Mouse (Mus musculus) C2C12 (cell line): ENCODE results near the gene Uts2b. TPM values are rescaled to one million over a fixed set of nuclear protein-coding genes. Genes with fewer than 3 reads are reported as not detected.

ENCODE experiments used
- H3K27me3 ChIP-seq: one replicate; pipeline ENCODE4 v1.6.1; 2011; ENCODE audit not compliant: control insufficient read depth, insufficient read depth, insufficient read length
- H3K36me3 ChIP-seq: one replicate; pipeline ENCODE4 v1.6.1; 2011; ENCODE audit not compliant: control insufficient read depth, insufficient read depth
- H3K4me3 ChIP-seq: one replicate; pipeline ENCODE4 v1.5.1; 2011; ENCODE audit warnings: mild to moderate bottlenecking, control low read depth; ENCODE audit not compliant: poor library complexity, insufficient read depth, severe bottlenecking
- H3K79me2 ChIP-seq: one replicate; pipeline ENCODE4 v1.6.1; 2011; ENCODE audit not compliant: control insufficient read depth, insufficient read depth
- H3K79me3 ChIP-seq: one replicate; pipeline ENCODE4 v1.6.1; 2011; ENCODE audit warnings: low read depth, control low read depth
- H3ac ChIP-seq: one replicate; pipeline ENCODE3; 2011; ENCODE audit warnings: low read depth; ENCODE audit not compliant: control insufficient read depth, insufficient read length
- CEBPB ChIP-seq: IDR thresholded peaks from one replicate; pipeline ENCODE4 v1.6.1; 2011; ENCODE audit warnings: low read depth, mild to moderate bottlenecking, control low read depth, moderate library complexity
- CTCF ChIP-seq: IDR thresholded peaks from one replicate; pipeline ENCODE4 v1.5.1; 2011; ENCODE audit not compliant: control insufficient read depth, insufficient read depth, insufficient read length
- FOSL1 ChIP-seq: IDR thresholded peaks from one replicate; pipeline ENCODE4 v1.8.0; 2011; ENCODE audit warnings: mild to moderate bottlenecking, low read length; ENCODE audit not compliant: poor library complexity, insufficient read depth, severe bottlenecking
- MAX ChIP-seq: IDR thresholded peaks from one replicate; pipeline ENCODE4 v1.6.1; 2011; ENCODE audit warnings: mild to moderate bottlenecking, control low read depth
- MYOD1 ChIP-seq: IDR thresholded peaks from one replicate; pipeline ENCODE4 v1.6.1; 2011; ENCODE audit warnings: low read depth; ENCODE audit not compliant: control insufficient read depth, insufficient read length
- MYOG ChIP-seq: IDR thresholded peaks from one replicate; pipeline ENCODE4 v1.6.1; 2011; ENCODE audit not compliant: control insufficient read depth, insufficient read length; ENCODE audit errors: extremely low read depth
- USF1 ChIP-seq: IDR thresholded peaks from one replicate; pipeline ENCODE4 v1.6.1; 2011; ENCODE audit warnings: low read depth, mild to moderate bottlenecking, control low read depth, moderate library complexity
- polyA plus RNA-seq: library from polyadenylated mRNA; unstranded; fragments of >200 nt; fragmentation: generic; extraction: Trizol; gene quantifications from one replicate; pipeline ENCODE4 v1.2.1, GENCODE M21; 2012; ENCODE audit warnings: missing spikeins

Gene Uts2b
- polyA plus RNA-seq, 1 experiment: not detected

DNA sequence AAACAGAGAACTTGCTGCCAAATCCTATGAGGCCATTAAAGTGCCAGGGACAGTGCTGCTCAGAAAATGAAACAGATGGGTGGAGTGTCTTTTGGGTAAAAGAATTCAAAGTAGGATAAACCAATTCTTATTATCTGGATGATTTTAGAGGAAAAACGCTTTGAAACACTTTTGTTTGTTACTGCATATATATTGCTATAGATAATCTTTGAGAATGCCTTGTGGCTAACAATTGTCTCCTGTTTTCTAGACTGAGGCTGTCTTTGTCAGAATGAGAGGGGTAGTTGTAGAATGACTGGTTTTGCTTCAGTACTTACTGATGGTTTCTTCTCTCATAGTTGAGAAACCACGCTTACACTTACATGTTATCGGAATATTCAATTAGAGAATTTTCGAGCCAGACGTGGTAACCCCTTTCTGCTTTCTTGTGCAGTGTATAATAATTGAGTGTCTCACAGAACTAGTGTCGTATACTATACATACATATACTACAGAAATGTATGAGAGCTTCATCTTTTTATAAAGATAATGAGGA, 29.7 kb upstream of the Uts2b start:
- Histone ChIP-seq H3K27me3 (no peaks in the 10 kb centered on the region), H3K36me3 (peaks cover 4% of the 10 kb centered on the region), H3K4me3 (no peak overlapping the region), H3K79me2 (peaks cover 100% of the 10 kb centered on the region), H3K79me3 (peaks cover 70% of the 10 kb centered on the region), H3ac (no peak overlapping the region)
- TF ChIP-seq CEBPB (no peak), MYOD1 (no peak), MAX (no peak), FOSL1 (no peak), CTCF (no peak), USF1 (no peak), MYOG (no peak)

- H3K79me3 ChIP-seq: peaks cover 68% of the 10 kb centered on the region
- H3K79me2 ChIP-seq: peaks cover 100% of the 10 kb centered on the region
- peaks cover 4% of the 10 kb centered on the region for H3K36me3 ChIP-seq
- H3ac ChIP-seq: no peak overlapping the region
- no peak for TF ChIP-seq CTCF
- no peak overlapping the region for H3K4me3 ChIP-seq
- no peaks in the 10 kb centered on the region for H3K27me3 ChIP-seq
These were observed 29.1 kb upstream of the Uts2b start for GRCm38 (mm10) chr16:27399026-27399718.

DNA sequence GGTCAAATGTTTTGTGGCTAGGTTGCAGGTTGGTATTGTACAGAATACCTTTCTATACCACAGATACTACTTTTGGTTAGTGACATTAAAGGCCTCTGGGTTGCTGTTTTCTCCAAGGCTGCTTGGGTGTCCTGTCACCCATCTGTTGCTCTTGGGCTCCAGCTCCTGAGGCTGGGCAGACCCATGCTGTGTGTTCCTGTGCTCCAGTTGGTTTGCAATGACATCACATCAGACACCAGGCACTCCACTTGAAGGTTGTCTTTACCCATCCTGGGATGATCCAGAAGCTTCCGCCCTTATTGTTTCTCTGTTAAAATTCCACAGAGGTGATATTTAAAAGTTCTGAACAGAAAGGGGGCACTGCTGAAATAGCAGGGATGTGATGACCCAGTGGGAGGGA, 26.9 kb upstream of the Uts2b start:
- peaks cover 4% of the 10 kb centered on the region for H3K36me3 ChIP-seq
- H3ac ChIP-seq: no peak overlapping the region
- peaks cover 98% of the 10 kb centered on the region for H3K79me2 ChIP-seq
- no peaks in the 10 kb centered on the region for H3K27me3 ChIP-seq
- TF ChIP-seq MAX: no peak
- TF ChIP-seq USF1: no peak
- TF ChIP-seq FOSL1: no peak
- TF ChIP-seq MYOD1: no peak
- TF ChIP-seq CTCF: no peak
- TF ChIP-seq MYOG: no peak
- TF ChIP-seq CEBPB: no peak
- H3K4me3 ChIP-seq: no peak overlapping the region
- peaks cover 70% of the 10 kb centered on the region for H3K79me3 ChIP-seq

GRCm38 (mm10) chr16:27395251-27396037, 25.4 kb upstream of the Uts2b start:
- Histone ChIP-seq H3ac (no peak overlapping the region), H3K4me3 (no peak overlapping the region), H3K79me2 (peaks cover 98% of the 10 kb centered on the region), H3K79me3 (peaks cover 68% of the 10 kb centered on the region), H3K27me3 (no peaks in the 10 kb centered on the region), H3K36me3 (peaks cover 4% of the 10 kb centered on the region)
- TF ChIP-seq MAX (no peak), MYOG (no peak), CEBPB (no peak), USF1 (no peak), CTCF (no peak), MYOD1 (no peak), FOSL1 (no peak)

- Histone ChIP-seq H3K27me3 (no peaks in the 10 kb centered on the region), H3K4me3 (no peak overlapping the region), H3K36me3 (no peaks in the 10 kb centered on the region), H3K79me2 (peaks cover 78% of the 10 kb centered on the region), H3ac (no peak overlapping the region), H3K79me3 (peaks cover 54% of the 10 kb centered on the region)
- TF ChIP-seq MYOG (no peak), CTCF (no peak), USF1 (no peak), MYOD1 (no peak)
These were observed 21.8 kb upstream of the Uts2b start for GRCm38 (mm10) chr16:27391845-27392244.

- TF ChIP-seq MYOG (no peak), CEBPB (no peak), MAX (no peak), MYOD1 (no peak), CTCF (no peak)
- Histone ChIP-seq H3K79me3 (peaks cover 40% of the 10 kb centered on the region), H3K4me3 (no peak overlapping the region), H3K79me2 (peaks cover 62% of the 10 kb centered on the region), H3K27me3 (no peaks in the 10 kb centered on the region), H3K36me3 (no peaks in the 10 kb centered on the region), H3ac (no peak overlapping the region)
These were observed 20.3 kb upstream of the Uts2b start for GRCm38 (mm10) chr16:27390306-27390705.
